Mouse (Mus musculus) erythroblast, adult 5-6 weeks (primary cell): ENCODE measurements around the gene Hspb8. TPM values are rescaled to one million over a fixed set of nuclear protein-coding genes. Genes with fewer than 3 reads are reported as not detected.

ENCODE experiments used
- ATAC-seq: replicated peaks from 2 replicates; pipeline ENCODE4 v1.8.0; 2016; ENCODE audit warnings: moderate number of reproducible peaks, mild to moderate bottlenecking, moderate TSS enrichment, inconsistent platforms; ENCODE audit not compliant: poor library complexity, low FRiP score, severe bottlenecking
- total RNA-seq, 2 experiments: library from RNA; stranded (forward) in 1 of 2; stranded (reverse) in 1 of 2; fragments of 150-400 nt in 1 of 2; fragments of 200-764, 138-1000 nt in 1 of 2; gene quantifications; 2 replicates each; pipeline versions ENCODE4 v1.2.3 to v1.2.4; 2015 to 2017; ENCODE audit warnings: low replicate concordance in 2 of 2

The Hspb8 gene
- total RNA-seq (2015; ENCODE audit: low replicate concordance) (not detected in 2 replicates), total RNA-seq (2017; ENCODE audit: low replicate concordance) (not detected in 2 replicates)

GRCm38 (mm10) chr5:116422699-116423201, at the start of gene Hspb8:
Hspb8 (minus strand) TSS chr5:116422864.
- ATAC-seq: no peak

- ATAC-seq: no peak
These were observed 38.8 kb upstream of the Hspb8 start for GRCm38 (mm10) chr5:116461354-116462042.

GRCm38 (mm10) chr5:116459970-116460369, 37.3 kb upstream of the Hspb8 start:
- no peak for ATAC-seq

- ATAC-seq: no peak
These were observed 35.1 kb upstream of the Hspb8 start for GRCm38 (mm10) chr5:116457791-116458190.

- ATAC-seq: no peak
These were observed 34.3 kb upstream of the Hspb8 start for GRCm38 (mm10) chr5:116456796-116457515.

- no peak for ATAC-seq
These were observed 30.8 kb upstream of the Hspb8 start for GRCm38 (mm10) chr5:116453401-116453851.

GRCm38 (mm10) chr5:116450901-116451300, 28.2 kb upstream of the Hspb8 start:
- no peak for ATAC-seq

- no peak for ATAC-seq
These were observed 27.0 kb upstream of the Hspb8 start for GRCm38 (mm10) chr5:116449522-116450225.

- ATAC-seq: no peak
These were observed 25.9 kb upstream of the Hspb8 start for GRCm38 (mm10) chr5:116448409-116449191.

- ATAC-seq: no peak
These were observed 25.2 kb upstream of the Hspb8 start for GRCm38 (mm10) chr5:116447821-116448350.

GRCm38 (mm10) chr5:116446552-116446951, 23.9 kb upstream of the Hspb8 start:
- ATAC-seq: no peak

GRCm38 (mm10) chr5:116445634-116446367, 23.1 kb upstream of the Hspb8 start:
- no peak for ATAC-seq

GRCm38 (mm10) chr5:116444517-116444916, 21.9 kb upstream of the Hspb8 start:
- no peak for ATAC-seq

- no peak for ATAC-seq
These were observed 20.8 kb upstream of the Hspb8 start for GRCm38 (mm10) chr5:116443459-116443940.

- no peak for ATAC-seq
These were observed 20.2 kb upstream of the Hspb8 start for GRCm38 (mm10) chr5:116442697-116443458.

GRCm38 (mm10) chr5:116440251-116440650, 17.6 kb upstream of the Hspb8 start:
- no peak for ATAC-seq

- ATAC-seq: no peak
These were observed 15.7 kb upstream of the Hspb8 start for GRCm38 (mm10) chr5:116438328-116438727.

- ATAC-seq: no peak
These were observed 13.5 kb upstream of the Hspb8 start for GRCm38 (mm10) chr5:116436117-116436516.
